Mouse (Mus musculus) E14TG2a.4 (cell line): ENCODE data around the gene H2-T23.
"Not testable (repeated sequence)": the region's sequence is repeated elsewhere in the genome, so short reads cannot be mapped to it uniquely, and the experiment has no call there.

ENCODE experiments used
- CTCF ChIP-seq: conservative IDR thresholded peaks from 2 replicates; pipeline ENCODE4 v1.5.1; 2014; ENCODE audit warnings: low read length
- NANOG ChIP-seq: IDR thresholded peaks from 2 replicates; pipeline ENCODE4 v1.6.1; 2014; ENCODE audit warnings: borderline replicate concordance, low read length, mixed read lengths
- POU5F1 ChIP-seq: IDR thresholded peaks from 2 replicates; pipeline ENCODE4 v1.6.1; 2014; ENCODE audit warnings: low read length, borderline replicate concordance

DNA sequence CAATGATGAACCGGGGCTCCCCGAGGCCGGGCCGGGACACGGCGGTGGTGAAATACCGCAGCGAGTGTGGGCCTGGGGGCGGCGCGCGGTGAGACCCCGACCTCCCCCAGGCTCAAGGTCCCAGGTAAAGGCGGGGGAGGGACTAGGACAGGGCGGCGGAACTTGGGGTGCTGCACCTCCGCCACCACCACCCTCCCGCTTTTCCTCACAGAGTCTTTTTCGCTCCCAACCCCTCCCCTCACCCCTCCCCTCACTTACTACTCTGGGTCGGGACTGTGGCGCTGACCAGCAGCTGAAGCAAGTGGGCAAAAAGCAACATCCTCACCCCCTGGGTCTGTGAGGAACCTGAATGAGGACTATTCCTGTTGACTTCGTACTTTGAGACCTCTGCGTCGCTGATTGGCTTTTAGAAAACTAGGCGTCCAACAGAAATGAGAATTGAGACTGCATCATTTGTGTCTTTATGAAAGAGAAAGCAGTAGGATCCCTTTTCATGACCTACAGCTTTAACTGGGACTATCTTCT, at the start of gene H2-T23:
- not testable (repeated sequence) for TF ChIP-seq CTCF, NANOG, POU5F1
